Mouse (Mus musculus) lung, embryonic 16.5 days (tissue): ENCODE data around the gene Rgs19. TPM values are rescaled to one million over a fixed set of nuclear protein-coding genes. Genes with fewer than 3 reads are reported as not detected.

Experiments
- ATAC-seq: fragments of 200-750 bp; cut with Nextera tagmentation; 2 replicates; pipeline ENCODE4 v1.8.0; 2017; ENCODE audit warnings: low read depth, mild to moderate bottlenecking, moderate library complexity
- H3K27ac ChIP-seq: fragments of 300-500 bp; sonication (generic); 2 replicates; pipeline ENCODE4 v1.5.1; 2014; ENCODE audit warnings: mild to moderate bottlenecking, control low read depth, low read length
- H3K27me3 ChIP-seq: fragments of 300-500 bp; sonication (generic); 2 replicates; pipeline ENCODE4 v1.6.1; 2014; ENCODE audit warnings: low read depth, low read length, mixed read lengths; ENCODE audit not compliant: control insufficient read depth, insufficient read depth
- H3K36me3 ChIP-seq: fragments of 300-500 bp; sonication (generic); 2 replicates; pipeline ENCODE4 v1.6.1; 2014; ENCODE audit warnings: low read length; ENCODE audit not compliant: control insufficient read depth, insufficient read depth
- H3K4me1 ChIP-seq: fragments of 300-500 bp; sonication (generic); replicated peaks from 2 replicates; pipeline ENCODE4 v1.6.1; 2014; ENCODE audit warnings: low read length, mixed read lengths; ENCODE audit not compliant: control insufficient read depth, insufficient read depth
- H3K4me2 ChIP-seq: fragments of 300-500 bp; sonication (generic); 2 replicates; pipeline ENCODE4 v1.6.1; 2014; ENCODE audit warnings: low read depth, low read length, control low read depth
- H3K4me3 ChIP-seq: fragments of 300-500 bp; sonication (generic); 2 replicates; pipeline ENCODE4 v1.5.1; 2014; ENCODE audit warnings: mild to moderate bottlenecking, low read length, control low read depth
- H3K9ac ChIP-seq: fragments of 300-500 bp; sonication (generic); 2 replicates; pipeline ENCODE4 v1.6.1; 2014; ENCODE audit warnings: low read length, control low read depth
- H3K9me3 ChIP-seq: fragments of 300-500 bp; sonication (generic); 2 replicates; pipeline ENCODE4 v1.6.1; 2016; ENCODE audit warnings: low read length; ENCODE audit not compliant: control insufficient read depth
- WGBS: fragments of 180-500 bp; shearing (Covaris S2); extraction: QIAGEN DNeasy Blood & Tissue Kit; methylation state at CpG from one replicate; pipeline ENCODE4 v1.1.7; 2014; 5-methylcytosine and 5-hydroxymethylcytosine counted together
- polyA plus RNA-seq: library from polyadenylated mRNA; unstranded; fragments of >200 nt; fragmentation: Nextera tagmentation; extraction: Ambion mirVana; gene quantifications from 2 replicates; pipeline ENCODE4 v1.2.1, GENCODE M21; 2015

Rgs19 gene
- 59.8 and 63.4 TPM in 2 replicates for polyA plus RNA-seq

GRCm38 (mm10) chr2:181693339-181694280 lies at the start of gene Rgs19:
Gene Rgs19, minus strand, starts transcription at chr2:181693977.
- Histone ChIP-seq H3K27me3 (no peaks in the 10 kb centered on the region), H3K4me2 (peak within 1 kb of the TSS; percentile 91), H3K4me1 (peaks cover 11% of the 10 kb centered on the region), H3K9me3 (no peaks in the 10 kb centered on the region), H3K9ac (peak within 1 kb of the TSS; percentile 82), H3K27ac (peak within 1 kb of the TSS; percentile 56), H3K36me3 (peaks cover 3% of the 10 kb centered on the region; the same call in 1 of the 2 replicates), H3K4me3 (peak within 1 kb of the TSS; percentile 74)
- WGBS, result under 1% methylated on average over 61 of the region's 75 CpGs
- peak; percentile 94 for ATAC-seq

- H3K9me3 ChIP-seq, result no peaks in the 10 kb centered on the region
- no peaks in the 10 kb centered on the region for H3K36me3 ChIP-seq
- H3K27ac ChIP-seq, result no peak overlapping the region
- H3K4me1 ChIP-seq, result no peaks in the 10 kb centered on the region
- no peak overlapping the region for H3K9ac ChIP-seq
- no peak overlapping the region for H3K4me2 ChIP-seq
- no peak for ATAC-seq
- H3K4me3 ChIP-seq, result no peak overlapping the region
- no peaks in the 10 kb centered on the region for H3K27me3 ChIP-seq
- 42% methylated on average over 3 of the region's 3 CpGs for WGBS
These were observed 36.3 kb upstream of the Rgs19 start for GRCm38 (mm10) chr2:181730051-181730450.

GRCm38 (mm10) chr2:181727659-181728262 lies 34.0 kb upstream of the Rgs19 start:
- Histone ChIP-seq H3K27ac (no peak overlapping the region), H3K4me3 (no peak overlapping the region), H3K27me3 (no peaks in the 10 kb centered on the region), H3K4me1 (no peaks in the 10 kb centered on the region), H3K9me3 (no peaks in the 10 kb centered on the region), H3K9ac (no peak overlapping the region), H3K4me2 (no peak overlapping the region), H3K36me3 (no peaks in the 10 kb centered on the region)
- no peak for ATAC-seq
- 50% methylated on average over 9 of the region's 9 CpGs for WGBS

GRCm38 (mm10) chr2:181722213-181722612 lies 28.4 kb upstream of the Rgs19 start:
- no peaks in the 10 kb centered on the region for H3K4me1 ChIP-seq
- no peak overlapping the region for H3K9ac ChIP-seq
- H3K27ac ChIP-seq, result no peak overlapping the region
- WGBS, result 14% methylated on average over 3 of the region's 3 CpGs
- no peak overlapping the region for H3K4me3 ChIP-seq
- H3K36me3 ChIP-seq, result no peaks in the 10 kb centered on the region
- H3K9me3 ChIP-seq, result no peaks in the 10 kb centered on the region
- no peaks in the 10 kb centered on the region for H3K27me3 ChIP-seq
- no peak overlapping the region for H3K4me2 ChIP-seq
- no peak for ATAC-seq

- no peak for ATAC-seq
- Histone ChIP-seq H3K4me3 (no peak overlapping the region), H3K9me3 (no peaks in the 10 kb centered on the region), H3K27me3 (no peaks in the 10 kb centered on the region), H3K27ac (no peak overlapping the region), H3K36me3 (no peaks in the 10 kb centered on the region), H3K4me1 (no peaks in the 10 kb centered on the region), H3K9ac (no peak overlapping the region), H3K4me2 (no peak overlapping the region)
These were observed 27.4 kb upstream of the Rgs19 start for GRCm38 (mm10) chr2:181721200-181721599.

GRCm38 (mm10) chr2:181720061-181720460 lies 26.3 kb upstream of the Rgs19 start:
- ATAC-seq, result no peak
- Histone ChIP-seq H3K4me3 (no peak overlapping the region), H3K27me3 (no peaks in the 10 kb centered on the region), H3K9me3 (no peaks in the 10 kb centered on the region), H3K9ac (no peak overlapping the region), H3K4me2 (no peak overlapping the region), H3K4me1 (peaks cover under 1% of the 10 kb centered on the region), H3K27ac (no peak overlapping the region), H3K36me3 (no peaks in the 10 kb centered on the region)
- 29% methylated on average over 3 of the region's 3 CpGs for WGBS

GRCm38 (mm10) chr2:181716991-181717390 lies 23.2 kb upstream of the Rgs19 start:
- H3K4me3 ChIP-seq, result no peak overlapping the region
- 39% methylated on average over 3 of the region's 3 CpGs for WGBS
- H3K4me1 ChIP-seq, result peaks cover 3% of the 10 kb centered on the region
- no peak overlapping the region for H3K27ac ChIP-seq
- H3K9ac ChIP-seq, result no peak overlapping the region
- H3K27me3 ChIP-seq, result no peaks in the 10 kb centered on the region
- no peaks in the 10 kb centered on the region for H3K9me3 ChIP-seq
- ATAC-seq, result no peak
- no peak overlapping the region for H3K4me2 ChIP-seq
- H3K36me3 ChIP-seq, result no peaks in the 10 kb centered on the region

- Histone ChIP-seq H3K4me2 (no peak overlapping the region), H3K9me3 (no peaks in the 10 kb centered on the region), H3K27me3 (no peaks in the 10 kb centered on the region), H3K4me1 (peaks cover 3% of the 10 kb centered on the region), H3K4me3 (no peak overlapping the region), H3K27ac (no peak overlapping the region), H3K9ac (no peak overlapping the region), H3K36me3 (no peaks in the 10 kb centered on the region)
- WGBS, result 60% methylated on average over 3 of the region's 3 CpGs
- no peak for ATAC-seq
These were observed 21.6 kb upstream of the Rgs19 start for GRCm38 (mm10) chr2:181715382-181715781.

- WGBS, result 3% methylated on average over 7 of the region's 7 CpGs
- Histone ChIP-seq H3K4me1 (peaks cover 3% of the 10 kb centered on the region), H3K27me3 (no peaks in the 10 kb centered on the region), H3K4me2 (peak within 1 kb of the TSS; percentile 32), H3K36me3 (no peaks in the 10 kb centered on the region), H3K4me3 (no peak within 1 kb of the TSS; the same call in 1 of the 2 replicates), H3K9ac (peak within 1 kb of the TSS; percentile 15; the same call in 1 of the 2 replicates), H3K9me3 (no peaks in the 10 kb centered on the region), H3K27ac (no peak within 1 kb of the TSS)
- no peak for ATAC-seq
These were observed 21.1 kb upstream of the Rgs19 start, which contains the start of gene Oprl1 for GRCm38 (mm10) chr2:181714903-181715326. Gene Oprl1, plus strand, starts transcription at chr2:181715016.
